Mouse (Mus musculus) CH12.LX (cell line): ENCODE data around the gene Gpr3. TPM values are rescaled to one million over a fixed set of nuclear protein-coding genes. Genes with fewer than 3 reads are reported as not detected.

Experiments used
- DNase-seq: peaks from one replicate; pipeline ENCODE4 v3.0.0-alpha.2; 2013; ENCODE audit errors: extremely low read depth
- H3K27ac ChIP-seq: 2 replicates; pipeline ENCODE4 v1.5.1; 2012; ENCODE audit warnings: low read depth, mild to moderate bottlenecking, control low read depth, moderate library complexity; ENCODE audit not compliant: insufficient read depth
- H3K27me3 ChIP-seq: replicated peaks from 2 replicates; pipeline ENCODE3; 2012; ENCODE audit warnings: inconsistent platforms
- H3K36me3 ChIP-seq, 2 experiments: replicated peaks in 1 of 2; 2 replicates each; pipeline versions ENCODE3 to v1.6.1; 2012; ENCODE audit warnings: inconsistent platforms in 1 of 2, low read length in 1 of 2, mild to moderate bottlenecking in 1 of 2, mixed read lengths in 1 of 2, moderate library complexity in 1 of 2; ENCODE audit not compliant: control insufficient read depth in 1 of 2, insufficient read depth in 1 of 2
- H3K4me1 ChIP-seq, 2 experiments: 2 replicates each; pipeline ENCODE4 v1.6.1; 2012; ENCODE audit warnings: inconsistent platforms in 1 of 2, moderate library complexity in 1 of 2; ENCODE audit not compliant: insufficient read depth in 2 of 2, control insufficient read depth in 1 of 2
- H3K4me2 ChIP-seq: 2 replicates; pipeline ENCODE4 v1.6.1; 2012; ENCODE audit warnings: low read depth, mild to moderate bottlenecking, control low read depth; ENCODE audit not compliant: poor library complexity, insufficient read depth, severe bottlenecking
- H3K4me3 ChIP-seq, 3 experiments: fragments of 150-350 bp in 1 of 3; sonication (generic) in 1 of 3; replicated peaks in 1 of 3; 2 replicates each; pipeline versions ENCODE3 to v1.5.1; 2011 to 2012; ENCODE audit warnings: low read depth in 2 of 3, low read length in 2 of 3, mild to moderate bottlenecking in 2 of 3, moderate library complexity in 2 of 3, control low read depth in 1 of 3, improper control_type of control experiment in 1 of 3, inconsistent platforms in 1 of 3, mixed read lengths in 1 of 3; ENCODE audit not compliant: poor library complexity in 1 of 3
- H3K79me2 ChIP-seq: replicated peaks from 2 replicates; pipeline ENCODE4 v1.6.1; 2012; ENCODE audit warnings: mild to moderate bottlenecking, moderate library complexity; ENCODE audit not compliant: control insufficient read depth, poor library complexity, insufficient read depth, severe bottlenecking; ENCODE audit errors: extremely low read depth
- H3K9ac ChIP-seq: 2 replicates; pipeline ENCODE4 v1.6.1; 2012; ENCODE audit warnings: low read depth, mild to moderate bottlenecking, control low read depth, moderate library complexity; ENCODE audit not compliant: insufficient read depth
- H3K9me3 ChIP-seq: replicated peaks from 2 replicates; pipeline ENCODE3; 2012; ENCODE audit warnings: low read length, inconsistent platforms, mixed read lengths
- BHLHE40 ChIP-seq: IDR thresholded peaks from 2 replicates; pipeline ENCODE4 v1.6.1; 2011; ENCODE audit warnings: mild to moderate bottlenecking, low read depth, low read length, improper control_type of control experiment
- CHD1 ChIP-seq: IDR thresholded peaks from 2 replicates; pipeline ENCODE4 v1.6.1; 2012; ENCODE audit warnings: low read depth, low read length, improper control_type of control experiment, inconsistent platforms
- CTCF ChIP-seq, 2 experiments: IDR thresholded peaks in 1 of 2; conservative IDR thresholded peaks in 1 of 2; 2 replicates each; pipeline ENCODE4 v1.5.1; 2011 to 2012; ENCODE audit warnings: low read depth in 2 of 2, low read length in 2 of 2, improper control_type of control experiment in 1 of 2, inconsistent platforms in 1 of 2, mild to moderate bottlenecking in 1 of 2, moderate library complexity in 1 of 2
- E2F4 ChIP-seq: IDR thresholded peaks from 2 replicates; pipeline ENCODE4 v1.6.1; 2011; ENCODE audit warnings: low read depth, low read length, improper control_type of control experiment; ENCODE audit not compliant: insufficient replicate concordance
- ELF1 ChIP-seq: IDR thresholded peaks from 2 replicates; pipeline ENCODE4 v1.6.1; 2014; ENCODE audit warnings: low read depth, mild to moderate bottlenecking, inconsistent platforms, low read length, improper control_type of control experiment
- ETS1 ChIP-seq: conservative IDR thresholded peaks from 2 replicates; pipeline ENCODE4 v1.6.1; 2012; ENCODE audit warnings: low read depth, mild to moderate bottlenecking, inconsistent platforms, low read length, improper control_type of control experiment, moderate library complexity
- HCFC1 ChIP-seq: IDR thresholded peaks from 2 replicates; pipeline ENCODE4 v1.6.1; 2012; ENCODE audit warnings: low read depth, mild to moderate bottlenecking, inconsistent platforms, low read length, improper control_type of control experiment
- JUN ChIP-seq: IDR thresholded peaks from 2 replicates; pipeline ENCODE4 v1.6.1; 2011; ENCODE audit warnings: low read depth, mild to moderate bottlenecking, low read length, improper control_type of control experiment, moderate library complexity; ENCODE audit not compliant: insufficient read depth
- JUND ChIP-seq: conservative IDR thresholded peaks from 2 replicates; pipeline ENCODE4 v1.6.1; 2011; ENCODE audit warnings: low read depth, low read length, improper control_type of control experiment
- KAT2A ChIP-seq: IDR thresholded peaks from 2 replicates; pipeline ENCODE4 v1.6.1; 2012; ENCODE audit warnings: low read length, improper control_type of control experiment, inconsistent platforms; ENCODE audit not compliant: insufficient replicate concordance
- MAFK ChIP-seq: IDR thresholded peaks from 2 replicates; pipeline ENCODE4 v1.6.1; 2011; ENCODE audit warnings: low read length, improper control_type of control experiment; ENCODE audit not compliant: insufficient replicate concordance
- MAX ChIP-seq: IDR thresholded peaks from 2 replicates; pipeline ENCODE4 v1.6.1; 2011; ENCODE audit warnings: low read length, improper control_type of control experiment
- MAZ ChIP-seq: IDR thresholded peaks from 2 replicates; pipeline ENCODE4 v1.6.1; 2012; ENCODE audit warnings: low read depth, mild to moderate bottlenecking, inconsistent platforms, low read length, improper control_type of control experiment, moderate library complexity
- MEF2A ChIP-seq: IDR thresholded peaks from 2 replicates; pipeline ENCODE4 v1.6.1; 2014; ENCODE audit warnings: low read depth, mild to moderate bottlenecking, inconsistent platforms, low read length, improper control_type of control experiment, borderline replicate concordance
- MYC ChIP-seq: IDR thresholded peaks from 2 replicates; pipeline ENCODE4 v1.6.1; 2011; ENCODE audit warnings: low read depth, mild to moderate bottlenecking, improper control_type of control experiment, low read length
- NELFE ChIP-seq: IDR thresholded peaks from 2 replicates; pipeline ENCODE4 v1.6.1; 2011; ENCODE audit warnings: low read depth, low read length, improper control_type of control experiment
- NRF1 ChIP-seq: IDR thresholded peaks from 2 replicates; pipeline ENCODE4 v1.6.1; 2014; ENCODE audit warnings: low read depth, mild to moderate bottlenecking, inconsistent platforms, low read length, improper control_type of control experiment, moderate library complexity
- POLR2A ChIP-seq: IDR thresholded peaks from 2 replicates; pipeline ENCODE4 v1.6.1; 2011; ENCODE audit warnings: low read depth, mild to moderate bottlenecking, improper control_type of control experiment, low read length
- POLR2AphosphoS2 ChIP-seq: IDR thresholded peaks from 2 replicates; pipeline ENCODE4 v1.6.1; 2011; ENCODE audit warnings: low read depth, low read length, improper control_type of control experiment
- RAD21 ChIP-seq: IDR thresholded peaks from 2 replicates; pipeline ENCODE4 v1.6.1; 2011; ENCODE audit warnings: low read depth, mild to moderate bottlenecking, low read length, improper control_type of control experiment, moderate library complexity
- SMC3 ChIP-seq: IDR thresholded peaks from 2 replicates; pipeline ENCODE4 v1.6.1; 2011; ENCODE audit warnings: low read depth, low read length, improper control_type of control experiment
- TCF12 ChIP-seq: IDR thresholded peaks from 2 replicates; pipeline ENCODE4 v1.6.1; 2014; ENCODE audit warnings: low read depth, mild to moderate bottlenecking, inconsistent platforms, low read length, improper control_type of control experiment
- UBTF ChIP-seq: IDR thresholded peaks from 2 replicates; pipeline ENCODE4 v1.6.1; 2012; ENCODE audit warnings: low read depth, mild to moderate bottlenecking, inconsistent platforms, low read length, improper control_type of control experiment, moderate library complexity
- USF1 ChIP-seq: IDR thresholded peaks from 2 replicates; pipeline ENCODE4 v1.6.1; 2014; ENCODE audit warnings: low read depth, mild to moderate bottlenecking, inconsistent platforms, low read length, improper control_type of control experiment
- USF2 ChIP-seq: conservative IDR thresholded peaks from 2 replicates; pipeline ENCODE4 v1.6.1; 2011; ENCODE audit warnings: low read depth, low read length, improper control_type of control experiment
- ZC3H11A ChIP-seq: IDR thresholded peaks from 2 replicates; pipeline ENCODE4 v1.6.1; 2012; ENCODE audit warnings: low read depth, mild to moderate bottlenecking, inconsistent platforms, low read length, improper control_type of control experiment
- ZKSCAN1 ChIP-seq: IDR thresholded peaks from 2 replicates; pipeline ENCODE4 v1.6.1; 2012; ENCODE audit warnings: low read depth, inconsistent platforms, low read length, improper control_type of control experiment, borderline replicate concordance
- ZMIZ1 ChIP-seq: IDR thresholded peaks from 2 replicates; pipeline ENCODE4 v1.6.1; 2012; ENCODE audit warnings: low read depth, mild to moderate bottlenecking, inconsistent platforms, low read length, improper control_type of control experiment
- ZNF384 ChIP-seq: IDR thresholded peaks from 2 replicates; pipeline ENCODE4 v1.6.1; 2012; ENCODE audit warnings: low read depth, low read length, improper control_type of control experiment, inconsistent platforms
- dilution Hi-C: fragments of 300-500 bp; cut with MboI; formaldehyde crosslinking; loops from 2 replicates; pipeline ENCODE4 v1.14.3; 2020; ENCODE audit warnings: low sequenced_read_pairs; ENCODE audit not compliant: extremely low pct_unique_long_range_greater_than_20kb, extremely low pct_ligation_motif_present
- in situ Hi-C: fragments of 300-500 bp; cut with MboI; formaldehyde crosslinking; loops from 3 replicates; pipeline ENCODE4 v1.14.3; 2019; ENCODE audit warnings: low sequenced_read_pairs, low pct_ligation_motif_present, low pct_unique_long_range_greater_than_20kb, mixed read lengths
- polyA plus RNA-seq: library from polyadenylated mRNA; unstranded; fragments of >175 nt; gene quantifications from 2 replicates; pipeline ENCODE4 v1.2.1, GENCODE M21; 2012; ENCODE audit warnings: low read depth; ENCODE audit not compliant: insufficient read length
- total RNA-seq, 2 experiments: library from RNA; depleted of rRNA; stranded (reverse); fragments of 300-350 nt in 1 of 2; fragments of >200 nt in 1 of 2; gene quantifications; 2 replicates each; pipeline ENCODE4 v1.2.3; 2012 to 2014

Gpr3 gene
- total and polyA plus RNA-seq, 3 experiments = 0.11 to 0.13 TPM; not detected in 1

DNA sequence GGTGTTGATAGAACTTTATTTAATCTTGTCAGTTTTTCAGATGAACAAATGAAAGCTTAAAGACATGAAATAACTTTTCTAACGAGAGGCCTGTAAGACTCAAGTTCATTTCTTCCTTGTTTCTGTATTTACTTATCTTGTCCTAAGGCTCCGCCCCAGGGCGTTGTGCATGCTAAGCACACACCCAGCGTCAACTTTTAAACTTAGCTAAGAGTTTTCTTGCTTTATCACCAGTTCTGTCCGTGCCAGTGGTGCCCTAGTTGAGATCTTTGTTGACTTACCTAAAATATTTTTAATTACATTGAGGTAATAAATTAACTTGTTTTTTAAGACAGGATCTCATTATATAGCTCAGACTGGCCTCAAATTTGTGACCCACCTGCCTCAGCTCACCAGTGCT is 34.0 kb downstream of the Gpr3 start:
- no peak for TF ChIP-seq NELFE
- TF ChIP-seq MAX = no peak
- TF ChIP-seq POLR2A = no peak
- TF ChIP-seq ELF1 = no peak
- dilution Hi-C loops = no loop called here

DNA sequence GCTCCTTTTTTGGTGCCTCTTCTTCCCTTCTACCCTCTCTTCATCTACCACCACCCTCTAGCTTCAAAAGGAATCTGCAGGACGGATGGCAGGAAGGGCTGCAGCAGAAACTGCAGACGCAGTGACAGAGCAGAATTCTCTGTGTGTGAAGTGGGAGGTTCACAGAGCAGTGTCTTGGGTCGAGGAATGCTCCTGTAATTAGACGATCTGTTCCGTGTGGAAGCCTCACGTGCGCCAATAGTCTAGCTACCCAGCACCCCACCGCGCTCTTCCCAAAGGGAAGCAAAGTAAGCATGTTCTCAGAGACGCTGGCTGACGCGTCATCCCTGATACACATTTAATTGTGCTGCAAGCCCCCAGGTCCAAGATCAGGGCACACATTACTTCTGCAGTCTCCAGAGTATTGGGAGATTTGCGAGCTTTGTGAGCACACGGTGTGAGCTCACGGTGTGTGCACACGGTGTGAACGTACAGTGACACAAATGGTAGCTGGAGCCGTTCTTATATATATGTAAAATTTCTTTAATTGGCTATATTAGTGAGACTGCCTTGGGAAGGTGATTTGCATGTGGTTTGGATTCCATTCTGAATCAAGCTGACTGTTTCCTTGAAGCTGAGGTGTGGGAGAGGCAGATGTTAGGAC is 35.5 kb downstream of the Gpr3 start:
- Histone ChIP-seq H3K36me3 (peaks cover 24 to 71% of the 10 kb centered on the region in 2 experiments), H3K9ac (no peak overlapping the region)

More for the DNA sequence above, 34.0 kb downstream of the Gpr3 start:
- Histone ChIP-seq H3K4me2 (no peak overlapping the region), H3K27me3 (no peaks in the 10 kb centered on the region), H3K9me3 (no peaks in the 10 kb centered on the region), H3K4me3 (no peak overlapping the region), H3K36me3 (peaks cover 24 to 67% of the 10 kb centered on the region in 2 experiments), H3K4me1 (peaks cover 10 to 65% of the 10 kb centered on the region in 2 experiments), H3K9ac (no peak overlapping the region), H3K79me2 (peaks cover 28% of the 10 kb centered on the region), H3K27ac (no peak overlapping the region)
- DNase-seq = no peak
- in situ Hi-C loops = no loop called here

DNA sequence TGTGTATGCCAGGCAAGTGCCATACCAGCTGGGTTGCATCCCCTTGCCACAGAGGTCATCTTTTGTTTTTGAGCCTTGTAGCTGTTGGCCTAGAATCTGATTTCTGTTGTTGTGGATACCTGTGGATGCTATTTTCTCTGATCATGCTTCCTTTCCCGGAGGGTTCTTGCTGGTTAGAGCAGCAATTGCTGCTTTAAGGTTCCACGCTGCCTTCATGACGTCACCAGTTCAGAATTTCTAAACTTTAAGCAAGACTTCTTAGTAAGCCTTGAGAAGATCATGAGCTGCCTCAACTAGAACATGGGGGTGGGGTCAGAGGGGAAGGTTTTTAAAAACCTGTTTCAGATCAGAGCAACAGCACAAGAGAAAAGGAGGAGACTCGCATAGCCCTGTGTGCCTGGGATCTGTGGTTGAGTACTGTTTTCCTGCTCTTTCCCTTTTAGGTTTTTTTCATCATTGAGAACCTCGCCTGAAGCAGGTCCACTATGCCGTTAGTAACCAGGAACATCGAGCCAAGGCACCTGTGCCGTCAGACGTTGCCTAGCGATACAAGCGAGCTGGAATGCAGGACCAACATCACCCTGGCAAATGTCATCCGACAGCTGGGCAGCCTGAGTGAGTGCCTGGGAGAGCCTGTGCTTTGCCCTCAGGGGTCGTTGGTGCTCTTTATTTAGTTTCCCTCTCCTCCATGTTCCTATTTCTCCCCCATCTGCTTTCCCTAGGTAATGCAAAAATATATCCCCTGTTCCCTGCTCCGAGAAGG is 36.2 kb downstream of the Gpr3 start:
- no peak for DNase-seq
- Histone ChIP-seq H3K4me1 (peaks cover 11 to 69% of the 10 kb centered on the region in 2 experiments), H3K27me3 (no peaks in the 10 kb centered on the region), H3K4me3 (no peak overlapping the region), H3K4me2 (no peak overlapping the region), H3K36me3 (peaks cover 24 to 67% of the 10 kb centered on the region in 2 experiments), H3K27ac (no peak overlapping the region), H3K9ac (no peak overlapping the region), H3K9me3 (no peaks in the 10 kb centered on the region), H3K79me2 (peaks cover 38% of the 10 kb centered on the region)
- dilution Hi-C loops (no loop called here), in situ Hi-C loops (no loop called here)
- no peak for TF ChIP-seq E2F4
- no peak for TF ChIP-seq KAT2A
- no peak for TF ChIP-seq HCFC1
- TF ChIP-seq USF1 = no peak
- TF ChIP-seq JUND = no peak
- no peak for TF ChIP-seq UBTF
- no peak for TF ChIP-seq POLR2AphosphoS2
- TF ChIP-seq MYC = no peak
- no peak for TF ChIP-seq CTCF (conservative IDR thresholded peaks at IDR 0.05 in 1 of 2, IDR thresholded peaks at IDR 0.05 in 1 of 2; ENCODE audit: low read depth in 2 of 2, low read length in 2 of 2)
- TF ChIP-seq SMC3 = no peak
- no peak for TF ChIP-seq ZC3H11A
- no peak for TF ChIP-seq MEF2A
- TF ChIP-seq ZMIZ1 = no peak
- no peak for TF ChIP-seq ZNF384

More for the DNA sequence above, 35.5 kb downstream of the Gpr3 start:
- no peaks in the 10 kb centered on the region for H3K9me3 ChIP-seq
- TF ChIP-seq BHLHE40 (no peak), MEF2A (no peak), USF1 (no peak), JUN (no peak), MAZ (no peak), USF2 (no peak), CHD1 (no peak), ZC3H11A (no peak), JUND (no peak), TCF12 (no peak), KAT2A (no peak), RAD21 (no peak), MAFK (no peak), NRF1 (no peak), ZKSCAN1 (no peak), ZNF384 (no peak), ETS1 (no peak), UBTF (no peak), POLR2AphosphoS2 (no peak)
- peaks cover 35% of the 10 kb centered on the region for H3K79me2 ChIP-seq
- DNase-seq = no peak
- no peak overlapping the region for H3K4me3 ChIP-seq
- dilution Hi-C loops = no loop called here
- in situ Hi-C loops = no loop called here
- H3K4me1 ChIP-seq = peaks cover 6 to 67% of the 10 kb centered on the region in 2 experiments
- no peak overlapping the region for H3K27ac ChIP-seq
- no peaks in the 10 kb centered on the region for H3K27me3 ChIP-seq
- no peak overlapping the region for H3K4me2 ChIP-seq
